Mouse (Mus musculus): ENCODE measurements around the gene Mpc1.
A peak's percentile ranks its signal among the peaks of the same experiment; 100 is the strongest.
"Not testable (repeated sequence)": the region's sequence is repeated elsewhere in the genome, so short reads cannot be mapped to it uniquely, and the experiment has no call there.

Mpc1 gene

DNA sequence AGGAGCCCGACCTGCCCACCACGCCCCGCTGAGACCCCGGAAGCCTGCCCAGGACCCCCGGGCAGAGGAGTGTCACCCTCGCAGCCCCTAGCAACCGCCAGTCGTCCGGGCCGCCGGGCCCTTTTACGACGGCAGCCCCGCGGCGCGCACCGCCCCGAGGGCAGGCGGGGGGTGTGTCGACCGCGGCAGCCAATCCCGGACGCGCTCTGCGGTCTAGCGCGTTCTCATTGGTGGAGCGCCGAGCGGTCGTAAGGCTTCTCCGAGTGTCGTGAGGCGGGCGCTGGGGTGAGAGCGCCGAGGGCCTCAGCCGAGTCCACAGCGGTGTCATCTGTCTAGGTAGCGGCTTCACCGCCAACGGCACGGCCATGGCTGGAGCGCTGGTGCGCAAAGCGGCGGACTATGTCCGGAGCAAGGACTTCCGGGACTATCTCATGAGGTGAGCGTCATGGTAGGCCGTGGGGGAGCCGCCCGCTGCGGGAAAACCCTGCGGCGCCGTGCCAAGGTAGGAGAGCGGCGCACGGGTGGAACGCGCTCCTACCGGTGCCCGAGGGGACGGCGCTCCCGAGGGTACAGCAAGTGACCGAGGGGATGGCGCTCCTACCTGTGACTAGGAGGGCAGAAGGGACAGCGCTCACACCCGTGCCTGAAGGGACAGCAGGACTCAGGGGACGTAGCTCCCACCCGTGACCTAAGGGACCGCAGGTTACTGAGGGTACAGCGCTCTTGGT lies 986 bp downstream of the Mpc1 start:
- DNase-seq: peak; percentile 96 to 97

GRCm38 (mm10) chr17:8284254-8284661 lies 1.6 kb downstream of the Mpc1 start:
- peak; percentile 66 to 75 for DNase-seq

- DNase-seq: no peak
Observed at GRCm38 (mm10) chr17:8285056-8285455, 2.4 kb downstream of the Mpc1 start.

DNA sequence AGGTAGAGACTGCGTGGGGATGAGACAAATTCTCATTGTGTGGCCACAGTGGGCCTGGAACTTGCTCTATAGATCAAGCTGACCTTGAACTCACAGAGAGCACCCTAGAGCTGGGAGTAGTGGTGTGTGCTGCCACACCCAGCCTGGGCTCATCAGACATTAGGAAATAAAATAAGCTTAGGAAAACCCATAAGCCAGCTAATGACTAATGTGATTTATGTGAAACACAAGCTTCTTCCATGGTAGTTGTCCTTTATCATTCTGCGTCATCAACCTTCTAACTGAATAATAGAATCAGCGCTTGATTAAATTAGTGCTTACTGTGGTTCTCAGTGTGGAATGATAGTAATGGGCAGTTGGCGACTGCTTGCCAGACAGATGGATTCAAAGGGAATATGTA lies 4.3 kb downstream of the Mpc1 start:
- no peak for DNase-seq

DNA sequence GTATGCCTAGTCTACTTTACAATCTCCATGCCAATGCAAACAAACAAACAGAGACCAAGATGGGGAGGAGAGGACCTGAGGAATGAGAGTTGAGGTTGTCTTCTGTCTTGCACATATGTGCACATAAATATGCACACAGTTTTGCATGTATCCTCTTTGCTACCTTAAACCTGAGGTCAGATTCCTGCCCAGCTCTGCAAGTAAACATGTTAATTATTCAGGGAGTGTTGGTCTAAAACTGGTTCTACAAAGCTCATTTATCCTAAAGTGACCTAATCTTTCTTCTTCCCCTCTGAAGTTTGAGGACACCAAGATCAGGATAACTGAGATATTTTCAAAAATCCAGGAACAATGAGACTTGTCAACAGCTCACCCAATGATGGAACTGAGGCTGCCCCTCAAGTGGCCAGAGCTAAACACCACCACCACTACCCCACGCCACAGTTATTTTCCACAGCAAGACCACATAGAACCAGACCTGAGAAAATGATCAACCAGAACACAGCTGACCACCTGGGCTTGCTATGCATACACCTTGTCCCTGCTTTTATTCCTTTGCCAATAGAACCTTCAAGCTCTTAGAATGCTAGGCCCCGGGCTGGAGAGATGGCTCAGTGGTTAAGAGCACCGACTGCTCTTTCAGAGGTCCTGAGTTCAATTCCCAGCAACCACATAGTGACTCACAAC lies 7.4 kb downstream of the Mpc1 start:
- DNase-seq: peak in 1 of 2 experiments; percentile 45

GRCm38 (mm10) chr17:8290736-8291135 lies 8.0 kb downstream of the Mpc1 start:
- DNase-seq: peak; percentile 50 to 60

GRCm38 (mm10) chr17:8295825-8296224 lies 13.1 kb downstream of the Mpc1 start:
- no peak for DNase-seq

DNA sequence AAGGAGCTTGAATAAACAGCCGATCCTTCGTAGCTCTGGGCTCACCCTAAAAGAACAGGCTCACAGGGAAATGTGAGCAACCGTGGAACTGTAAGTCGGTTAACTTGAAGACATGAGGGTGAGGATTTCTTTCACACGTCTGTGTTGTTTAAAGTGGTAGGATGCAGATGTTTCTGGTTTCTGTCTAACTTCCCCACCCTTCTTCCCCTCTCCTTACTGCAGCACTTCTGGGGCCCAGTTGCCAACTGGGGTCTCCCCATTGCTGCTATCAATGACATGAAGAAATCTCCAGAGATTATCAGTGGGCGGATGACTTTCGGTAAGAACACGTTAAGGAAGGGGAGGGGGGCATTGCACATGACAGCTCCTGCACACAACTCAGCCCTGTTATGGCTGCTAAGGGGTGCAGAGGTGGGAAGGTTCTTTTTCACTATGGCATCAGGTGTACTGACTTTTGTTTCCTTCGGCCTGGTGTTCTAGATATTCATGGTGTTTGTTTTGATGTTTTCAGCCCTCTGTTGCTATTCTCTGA lies 13.7 kb downstream of the Mpc1 start:
- no peak for DNase-seq

GRCm38 (mm10) chr17:8297746-8298145 lies 15.0 kb downstream of the Mpc1 start:
- no peak for DNase-seq

DNA sequence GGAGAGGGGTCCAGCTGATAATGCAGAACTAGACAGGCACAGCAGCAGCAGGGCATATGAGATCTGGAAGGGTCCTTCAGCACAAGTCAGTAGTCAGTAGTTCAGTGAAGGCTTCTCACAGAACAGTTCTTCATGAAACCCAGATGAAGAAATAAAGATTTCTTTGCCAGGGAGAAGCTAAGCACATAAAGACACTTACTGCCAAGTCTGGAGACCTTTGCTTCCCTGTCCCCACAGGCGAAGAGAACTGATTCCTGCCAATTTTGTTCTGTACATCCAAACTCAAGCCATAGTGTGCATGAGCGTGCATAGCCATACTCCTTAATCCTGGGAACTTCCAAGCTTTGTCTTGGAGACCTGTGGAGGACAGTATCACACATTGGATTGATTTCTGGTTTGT lies 15.6 kb downstream of the Mpc1 start:
- no peak for DNase-seq

GRCm38 (mm10) chr17:8299524-8299923 lies 16.8 kb downstream of the Mpc1 start:
- no peak for DNase-seq

DNA sequence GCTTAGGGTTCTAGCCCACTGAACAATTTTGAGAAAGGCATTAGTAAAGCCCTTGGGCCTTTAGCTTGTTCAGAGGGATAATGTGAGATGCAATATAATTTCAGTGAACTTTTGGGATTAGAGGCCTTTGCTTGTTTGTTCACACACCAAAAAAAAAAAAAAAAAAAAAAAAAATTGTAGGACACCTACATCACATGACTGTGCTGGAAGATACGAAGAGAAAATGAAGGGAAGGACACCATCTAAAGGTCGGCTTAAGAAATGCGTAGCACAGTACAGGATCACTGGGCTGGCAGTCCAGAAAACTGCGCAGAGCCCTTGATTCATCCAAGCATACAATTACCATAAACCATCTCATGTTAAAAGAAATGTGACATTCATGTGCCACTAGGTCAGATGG lies 18.8 kb downstream of the Mpc1 start:
- no peak for DNase-seq

GRCm38 (mm10) chr17:8302772-8303438 lies 20.2 kb downstream of the Mpc1 start:
- no peak for DNase-seq

DNA sequence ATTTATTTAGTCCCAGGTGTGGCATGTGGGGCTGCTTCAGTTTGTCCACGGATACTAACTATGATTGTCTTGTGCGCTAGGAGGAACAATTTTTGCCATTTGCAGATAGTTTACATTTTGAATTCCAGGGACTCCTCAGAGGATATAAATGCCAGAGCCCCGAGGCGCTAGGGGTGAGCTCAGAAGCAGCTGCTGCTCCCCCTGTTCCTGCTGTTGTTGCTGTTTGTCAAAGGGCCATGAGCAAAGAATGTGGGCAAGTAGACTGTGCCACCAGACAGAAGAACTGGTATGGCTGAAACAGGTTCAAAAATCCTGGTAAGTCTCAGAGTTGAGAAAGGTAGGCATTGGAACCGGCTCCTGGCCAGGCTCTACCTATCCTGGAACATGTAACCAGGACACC lies 21.0 kb downstream of the Mpc1 start:
- DNase-seq: no peak

- DNase-seq: peak in 1 of 2 experiments; percentile 61
Observed at GRCm38 (mm10) chr17:8305801-8306200, 23.1 kb downstream of the Mpc1 start.

DNA sequence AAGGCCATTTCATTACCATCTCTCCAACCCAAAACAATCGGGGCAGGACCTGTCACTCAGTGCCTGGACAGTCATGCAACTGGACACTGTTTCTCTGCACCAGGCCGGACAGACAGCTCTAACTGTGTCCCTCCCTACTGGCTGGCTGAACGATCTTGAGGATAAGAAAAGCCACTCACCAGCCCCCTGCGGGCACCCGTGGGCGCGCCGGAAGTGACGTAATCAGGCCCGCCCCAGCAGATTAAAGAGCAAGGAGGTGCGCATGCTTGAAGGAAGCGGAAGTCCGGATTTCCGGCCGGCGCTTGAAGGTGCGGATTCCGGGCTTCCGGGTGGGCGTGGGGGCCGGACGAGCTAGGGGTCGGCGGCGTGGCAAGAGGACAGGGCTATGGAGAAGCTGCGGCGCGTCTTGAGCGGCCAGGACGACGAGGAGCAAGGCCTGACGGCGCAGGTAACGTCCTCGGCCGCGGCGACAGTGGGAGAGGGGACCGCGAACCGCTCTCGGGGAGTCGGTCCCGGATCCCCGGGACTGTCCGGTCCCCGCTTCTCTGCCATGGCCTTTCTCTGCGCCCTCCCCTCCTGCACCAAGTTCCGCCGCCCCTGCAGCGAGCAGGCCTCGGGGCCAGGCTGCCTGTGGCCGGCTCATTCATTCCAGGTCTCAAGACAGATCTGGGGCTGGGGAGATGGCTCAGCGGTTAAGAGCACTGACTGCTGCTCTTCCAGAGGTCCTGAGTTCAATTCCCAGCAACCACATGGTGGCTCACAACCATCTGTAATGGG lies 28.3 kb downstream of the Mpc1 start, which contains the start of gene Sft2d1:
Sft2d1 (plus strand) TSS at position 265 of the 777 bp plus-strand sequence.
- peak; percentile 97 to 98 for DNase-seq

GRCm38 (mm10) chr17:8311751-8312150 lies 29.0 kb downstream of the Mpc1 start:
- DNase-seq: no peak

DNA sequence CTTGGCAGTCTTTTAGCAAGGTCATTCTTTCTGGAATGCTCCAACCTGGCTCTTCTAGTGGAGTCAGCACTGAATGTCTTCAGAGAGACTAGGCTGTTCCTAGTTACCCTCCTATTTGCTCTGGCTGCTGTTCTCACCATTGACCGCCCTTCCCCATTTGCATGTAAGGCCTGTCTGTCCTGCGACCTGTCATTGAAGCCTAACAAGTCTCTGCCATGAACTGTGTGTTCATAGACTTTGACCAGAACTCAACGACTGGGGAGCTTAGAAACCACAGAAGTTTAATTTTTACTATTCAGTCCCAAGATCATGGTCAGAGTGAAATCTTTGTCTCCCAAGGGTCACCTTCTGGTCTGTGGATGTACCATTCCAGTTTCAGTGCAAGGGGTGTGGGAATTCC lies 31.3 kb downstream of the Mpc1 start:
- peak; percentile 54 to 68 for DNase-seq

DNA sequence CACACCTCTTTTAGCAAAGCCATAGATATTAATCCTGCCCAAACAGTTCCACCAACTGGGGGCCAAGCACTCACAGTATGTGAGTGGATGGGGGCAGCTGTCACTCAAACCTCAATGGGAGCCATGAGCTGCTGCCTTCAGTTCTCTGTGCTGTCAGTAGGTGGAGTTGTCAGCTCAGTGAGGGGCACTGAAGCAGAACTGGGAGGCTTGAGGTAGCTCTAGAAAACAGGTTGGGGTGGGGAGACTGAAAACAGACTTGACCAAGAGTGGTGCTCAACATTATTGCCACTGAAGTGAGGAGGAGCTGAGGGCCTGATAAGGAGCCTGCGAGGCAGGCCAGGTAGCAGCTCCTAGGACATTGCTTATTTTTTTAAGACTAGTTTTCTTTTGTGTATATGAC lies 33.5 kb downstream of the Mpc1 start:
- DNase-seq: peak in 1 of 2 experiments; percentile 56

GRCm38 (mm10) chr17:8326877-8327276 lies 44.2 kb downstream of the Mpc1 start:
- not testable (repeated sequence) for DNase-seq

GRCm38 (mm10) chr17:8328511-8329174 lies 45.9 kb downstream of the Mpc1 start:
- peak in 1 of 2 experiments; percentile 50 for DNase-seq

- no peak for DNase-seq
Observed at GRCm38 (mm10) chr17:8330602-8331001, 47.9 kb downstream of the Mpc1 start.

Measured in kidney, postnatal 36 days (tissue).